Mouse (Mus musculus): Measurements from ENCODE around the gene Lonrf2.

GRCm38 (mm10) chr1:38807121-38807520 lies 29.4 kb downstream of the Lonrf2 start:
- TF ChIP-seq POLR2A (IDR thresholded peaks at IDR 0.05; ENCODE audit: control insufficient read depth, low read depth, low read length) (no peak), CTCF (IDR thresholded peaks at IDR 0.05; ENCODE audit: control insufficient read depth, insufficient read depth, insufficient replicate concordance, low read depth, low read length) (no peak)

All from testis, adult 2 months (tissue).